Mouse (Mus musculus) heart, adult 8-10 months (tissue): Measurements from ENCODE around the gene Ccdc88c. TPM values are rescaled to one million over a fixed set of nuclear protein-coding genes. Genes with fewer than 3 reads are reported as not detected.

Experiments used
- DNase-seq: peaks from one replicate; pipeline ENCODE4 v3.0.0; 2022; ENCODE audit warnings: low spot score
- total RNA-seq, 4 experiments: library from RNA; stranded (reverse); gene quantifications; 2 replicates each; pipeline ENCODE4 v1.2.4; 2022

The Ccdc88c gene
- total RNA-seq, 4 experiments from 2014 or later: 4.2 to 6.4 (median 4.4) TPM

DNA sequence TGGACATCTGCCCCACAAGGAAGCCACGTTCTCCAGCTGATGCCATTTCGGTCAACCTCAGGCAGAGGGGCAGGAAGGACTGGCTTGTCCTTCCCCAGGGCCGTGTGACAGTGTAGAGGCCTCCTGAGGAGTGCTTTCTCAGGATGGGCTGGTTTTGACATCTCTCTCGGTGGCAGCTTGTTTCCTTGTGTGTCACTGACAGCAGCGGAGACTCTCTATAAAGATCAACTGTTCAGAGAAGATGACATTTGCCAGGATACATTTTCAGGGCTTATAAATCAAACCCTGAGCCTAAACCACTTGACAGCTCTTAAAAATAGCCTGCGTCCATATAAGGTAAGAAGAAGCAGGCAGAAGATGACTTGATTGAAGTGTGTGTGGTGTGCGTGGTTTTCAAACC is 59.0 kb downstream of the Ccdc88c start:
- no peak for DNase-seq

DNA sequence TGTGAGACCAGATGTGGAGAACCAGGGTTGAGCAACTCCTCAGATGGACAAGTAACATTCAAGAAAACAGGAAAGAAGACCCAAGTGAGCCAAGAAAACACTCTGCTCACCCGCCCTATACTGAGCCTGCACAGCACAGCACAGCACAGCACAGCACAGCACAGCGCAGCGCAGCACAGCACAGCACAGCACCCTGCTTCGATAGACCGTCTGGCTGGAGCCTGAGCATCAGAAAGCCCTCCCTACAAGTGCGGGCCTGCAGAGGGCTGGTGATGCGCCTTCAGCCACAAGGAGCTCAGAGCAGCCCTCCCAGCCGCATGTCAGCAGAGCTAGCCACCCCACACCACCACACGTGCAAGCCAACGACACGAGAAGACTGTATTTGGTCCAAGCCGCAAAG is 61.5 kb downstream of the Ccdc88c start:
- DNase-seq: no peak

- DNase-seq: no peak
Measured at GRCm38 (mm10) chr12:100966253-100966652, 62.6 kb downstream of the Ccdc88c start.

- DNase-seq: no peak
Measured at GRCm38 (mm10) chr12:100965298-100965697, 63.6 kb downstream of the Ccdc88c start.

DNA sequence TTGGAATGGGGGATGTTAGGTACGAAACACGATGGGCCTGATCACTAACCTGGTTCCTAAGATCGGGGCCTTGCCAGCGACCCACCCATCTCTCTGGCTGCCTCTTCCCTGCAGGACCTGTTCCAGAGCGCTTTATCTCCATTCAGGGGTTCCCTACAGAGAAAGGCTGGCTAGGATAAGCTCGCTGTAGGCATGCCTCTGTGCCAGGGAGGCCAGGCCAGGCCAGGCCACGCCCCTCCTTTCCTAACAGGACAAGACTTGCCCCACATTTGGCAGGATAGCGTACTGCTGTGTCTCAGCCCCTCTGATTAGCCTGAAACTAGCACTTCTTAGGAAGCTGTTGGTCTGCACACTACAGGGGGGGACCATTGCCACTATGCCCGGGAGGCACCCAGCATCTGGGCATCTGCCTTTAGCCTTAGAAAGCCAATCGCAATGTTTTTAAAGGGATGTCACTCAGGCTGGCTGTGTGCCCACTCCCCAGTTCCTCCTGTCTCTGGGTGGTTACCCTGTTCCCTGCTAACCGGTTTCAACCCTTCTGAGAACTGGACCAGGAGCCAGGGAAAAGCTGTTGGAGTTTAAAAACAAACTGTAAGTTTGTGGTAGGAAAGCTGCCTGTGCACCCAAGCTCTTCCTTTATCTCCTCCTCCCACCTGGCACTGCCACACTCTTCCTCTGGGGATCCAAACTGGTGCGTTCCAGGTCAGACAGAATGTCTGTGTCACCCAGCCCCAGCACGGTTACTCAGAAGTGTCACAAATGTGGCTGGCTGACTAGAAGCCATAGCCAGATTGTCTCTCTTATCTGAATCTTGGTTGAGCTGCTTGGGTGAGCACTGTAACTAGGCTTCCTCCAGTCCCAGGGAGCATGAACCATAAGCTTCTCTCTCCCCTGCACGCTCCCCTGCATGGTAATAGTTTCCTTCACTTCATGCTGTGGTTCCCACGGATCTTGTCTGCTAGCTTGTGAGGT is 69.9 kb downstream of the Ccdc88c start:
- DNase-seq: no peak

DNA sequence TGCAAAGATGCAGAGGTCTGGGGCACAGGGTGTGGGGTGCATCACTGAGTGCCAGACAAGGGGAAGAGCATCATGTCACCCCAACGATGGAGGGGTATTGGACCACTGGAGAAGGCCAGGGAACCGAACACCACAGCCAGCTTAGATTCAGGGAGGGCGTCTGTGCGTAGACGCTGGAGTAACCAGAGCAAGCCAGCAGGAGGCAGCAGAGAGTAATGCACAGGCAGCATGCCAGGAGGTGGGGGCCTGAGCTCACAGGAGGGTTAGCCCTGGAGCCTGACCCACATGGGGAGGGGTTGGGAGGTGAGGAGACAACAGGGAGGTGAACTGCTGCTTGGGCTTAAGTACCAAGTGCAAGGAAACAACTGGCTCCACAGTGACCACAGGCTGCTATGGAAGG is 70.8 kb downstream of the Ccdc88c start:
- peak; percentile 69 for DNase-seq

- DNase-seq: no peak
Measured at GRCm38 (mm10) chr12:100957257-100957656, 71.6 kb downstream of the Ccdc88c start.

GRCm38 (mm10) chr12:100956825-100957224 is 72.0 kb downstream of the Ccdc88c start:
- no peak for DNase-seq

DNA sequence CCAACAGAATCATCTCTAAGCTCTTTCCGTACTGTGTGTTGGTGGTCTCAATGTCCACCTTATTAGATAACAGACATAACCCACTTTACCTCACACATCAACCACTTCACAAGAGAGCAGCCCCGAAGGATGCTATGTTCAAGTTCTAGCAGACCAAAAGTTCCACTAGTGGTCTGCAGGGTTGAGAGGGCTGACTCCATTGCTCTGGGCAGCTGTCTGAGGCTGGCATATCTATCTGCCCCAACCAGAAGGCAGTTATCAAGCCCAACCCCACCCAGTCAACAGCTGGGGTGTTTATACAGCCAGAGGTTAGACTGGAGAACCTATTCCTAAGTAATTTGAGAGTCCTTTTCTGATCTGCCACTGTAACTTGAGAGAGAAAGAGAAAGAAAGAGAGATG is 72.8 kb downstream of the Ccdc88c start:
- DNase-seq: no peak

GRCm38 (mm10) chr12:100953926-100954325 is 74.9 kb downstream of the Ccdc88c start:
- no peak for DNase-seq

DNA sequence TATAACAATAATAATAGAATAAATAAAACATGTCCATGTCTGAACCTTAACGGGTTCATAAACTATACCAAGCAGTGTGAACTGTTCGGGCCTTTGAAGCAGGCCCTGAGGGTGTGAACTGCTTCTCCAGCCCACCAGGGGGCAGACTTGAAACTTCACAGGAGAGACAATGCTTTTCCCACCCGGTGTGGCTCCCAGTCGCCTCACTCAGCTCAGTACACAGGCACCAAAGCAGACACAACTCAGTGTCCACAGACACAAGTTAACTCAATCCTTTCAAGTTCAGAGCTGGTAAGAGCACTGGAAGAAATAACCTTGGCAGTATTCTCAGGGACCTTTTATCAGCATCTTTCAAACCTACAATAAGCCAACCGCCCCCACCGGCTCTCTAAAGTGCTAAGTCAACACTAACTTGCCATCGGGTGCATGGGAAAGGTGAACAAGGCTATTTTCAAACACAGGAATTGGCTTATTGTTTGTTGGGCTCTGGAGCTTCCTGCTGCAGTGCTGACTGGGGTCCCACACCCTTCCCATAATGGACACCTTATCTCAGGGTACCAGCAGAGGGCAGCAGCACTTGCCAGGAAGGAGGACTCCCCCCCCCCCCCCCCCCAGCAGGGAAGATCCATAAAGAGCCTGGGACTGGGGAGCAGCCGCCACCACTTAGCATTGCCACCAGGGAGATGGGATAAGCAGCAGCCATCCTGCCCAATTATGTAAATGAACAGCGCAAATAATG is 76.5 kb downstream of the Ccdc88c start:
- DNase-seq: peak; percentile 77

DNA sequence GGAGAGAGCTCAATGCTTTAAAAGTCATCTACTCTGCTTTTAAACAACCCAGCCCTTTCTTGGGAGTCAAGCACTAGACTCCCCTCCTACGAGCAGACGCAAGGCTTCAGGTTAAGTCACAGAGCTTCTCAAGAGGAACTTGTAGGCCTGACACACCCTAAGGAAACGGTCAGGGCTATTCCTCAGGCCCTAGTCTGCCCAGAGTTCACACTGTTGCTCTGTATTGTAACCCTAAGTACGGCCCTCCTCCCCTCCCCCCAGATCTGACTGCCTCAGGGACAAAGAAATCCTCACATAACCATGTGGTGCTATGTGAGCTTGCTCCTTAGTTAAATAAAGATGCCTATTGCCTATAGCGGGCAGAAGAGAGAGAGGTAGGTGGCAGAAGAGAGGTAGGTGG is 79.7 kb downstream of the Ccdc88c start:
- no peak for DNase-seq

DNA sequence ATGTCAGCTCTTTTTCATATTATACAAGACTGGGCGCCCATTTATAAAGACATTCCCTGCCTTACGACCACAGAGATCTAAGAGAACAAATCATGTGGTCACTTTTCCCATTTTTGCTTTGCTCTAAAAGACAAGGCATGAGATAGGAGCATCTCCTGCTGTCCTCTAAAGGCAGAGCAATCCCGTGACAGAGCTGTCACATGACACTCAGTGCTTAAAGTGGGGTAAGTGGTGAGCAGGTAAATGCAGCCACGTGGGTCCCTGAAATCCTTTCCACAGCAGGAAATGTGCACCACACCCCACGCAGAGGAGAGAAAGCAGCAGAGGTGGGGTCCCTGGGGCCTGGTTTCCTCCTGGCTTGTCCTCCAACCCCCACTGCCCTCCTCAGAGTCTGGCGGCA is 80.8 kb downstream of the Ccdc88c start:
- DNase-seq: no peak

DNA sequence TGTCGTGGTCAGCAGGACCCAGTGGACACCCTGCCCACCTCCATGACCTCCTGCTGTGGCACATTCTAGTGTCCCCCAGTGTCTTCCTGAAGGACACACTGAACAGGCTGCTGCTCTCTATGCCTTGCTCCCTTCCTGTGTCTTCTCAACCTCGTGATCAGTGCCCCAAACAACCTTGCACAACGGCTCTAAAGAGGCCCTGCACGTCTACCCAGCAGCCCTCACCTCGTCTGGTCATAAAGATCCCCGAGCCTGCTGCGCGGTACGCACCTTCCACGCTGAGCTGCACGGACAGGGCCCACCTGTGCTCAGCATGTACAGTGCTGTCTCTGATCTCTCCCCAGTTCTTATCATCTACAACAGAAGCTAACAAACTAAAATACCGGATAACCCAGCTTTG is 82.9 kb downstream of the Ccdc88c start:
- no peak for DNase-seq

DNA sequence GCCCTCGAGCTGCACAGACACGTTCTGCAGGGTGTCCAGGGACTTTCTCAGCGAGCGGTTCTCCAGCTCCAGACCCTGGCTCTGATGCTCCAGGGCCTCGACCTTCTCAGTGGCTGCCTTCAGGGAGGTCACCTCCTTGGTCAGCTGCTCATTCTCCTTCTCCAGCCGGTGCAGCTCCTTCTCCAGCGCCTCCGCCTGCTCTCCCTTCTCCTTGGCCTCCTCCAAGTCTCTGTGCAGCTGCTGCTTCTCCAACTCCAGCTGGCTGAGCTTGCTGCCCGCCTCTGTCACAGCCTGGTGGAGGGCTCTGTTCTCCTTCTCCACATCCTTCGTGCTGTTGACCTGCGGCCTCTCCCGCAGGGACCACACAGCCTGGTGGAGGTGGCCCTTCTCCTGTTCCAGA is 83.4 kb downstream of the Ccdc88c start:
- DNase-seq: no peak

- no peak for DNase-seq
Measured at GRCm38 (mm10) chr12:100944921-100945336, 83.9 kb downstream of the Ccdc88c start.

DNA sequence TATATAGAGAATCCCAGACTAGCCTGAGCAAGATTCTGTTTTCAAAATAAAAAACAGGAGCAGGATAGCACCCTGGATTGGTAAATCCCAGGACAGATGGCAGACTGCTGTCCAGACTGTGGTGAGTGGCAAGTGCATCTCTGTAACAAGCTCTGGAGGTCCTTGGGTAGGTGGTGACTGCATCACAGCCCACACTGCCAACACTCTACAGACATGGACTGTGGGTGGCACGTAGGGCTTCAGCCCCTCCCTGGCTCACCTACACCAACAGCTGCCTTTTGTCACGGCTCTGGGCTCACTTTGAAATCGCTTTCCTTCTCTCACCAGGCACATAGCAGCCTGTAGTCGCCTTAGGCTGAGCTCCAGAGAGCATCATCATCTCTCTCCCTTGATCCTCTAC is 85.7 kb downstream of the Ccdc88c start:
- no peak for DNase-seq

DNA sequence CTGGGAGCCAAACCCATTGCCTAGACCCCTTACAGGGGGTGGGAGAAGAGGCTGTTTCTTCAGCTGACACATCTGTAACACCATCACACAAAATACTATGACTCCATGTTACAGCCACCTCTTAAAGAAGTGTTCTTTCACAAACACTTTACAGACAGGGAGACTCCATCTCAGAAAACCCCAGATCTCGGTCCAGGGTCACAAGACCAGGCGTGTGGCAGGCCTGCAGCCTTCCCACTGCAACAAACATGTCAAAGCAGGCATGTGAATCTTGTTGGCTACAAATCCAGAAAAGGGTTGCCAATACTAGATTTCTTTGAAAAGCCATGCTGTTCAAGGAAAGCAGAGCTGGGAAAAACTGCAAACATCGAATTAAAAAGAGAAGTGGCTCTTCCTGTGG is 87.5 kb downstream of the Ccdc88c start:
- no peak for DNase-seq

- peak; percentile 84 for DNase-seq
Measured at GRCm38 (mm10) chr12:100937441-100938360, 91.2 kb downstream of the Ccdc88c start.

GRCm38 (mm10) chr12:100936737-100937136 is 92.1 kb downstream of the Ccdc88c start:
- DNase-seq: no peak

- DNase-seq: peak; percentile 79
Measured at GRCm38 (mm10) chr12:100936116-100936515, 92.7 kb downstream of the Ccdc88c start.

- DNase-seq: no peak
Measured at GRCm38 (mm10) chr12:100934796-100935195, 94.1 kb downstream of the Ccdc88c start.
